Mouse (Mus musculus): ENCODE measurements at regions not wholly inside any gene's neighbourhood (a gene's known extent, or its start where the extent isn't known, plus 50 kb on each side); places are given as distances from the start of the nearest gene placed in this dataset.

DNA sequence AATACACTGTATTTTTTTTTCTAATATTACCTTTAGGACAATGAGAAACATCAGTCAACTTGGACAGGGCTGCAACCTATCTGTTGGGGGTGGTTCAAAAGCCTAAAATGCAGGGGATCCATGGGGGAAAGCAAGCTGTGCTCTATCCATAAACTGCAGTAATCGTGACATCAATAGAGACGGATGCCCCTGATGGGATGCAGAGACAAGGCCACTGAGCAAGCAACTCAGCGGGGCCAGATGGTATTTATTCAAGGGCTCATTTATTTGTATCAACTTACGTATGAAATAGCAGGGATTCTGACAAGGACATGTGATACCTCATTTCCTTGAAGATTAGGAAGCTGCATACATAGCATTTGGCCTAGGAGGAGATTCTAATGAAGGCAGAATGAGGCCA, 673.5 kb upstream of the A1bg start:
- DNase-seq (ENCODE audit: low spot score) = no peak

DNA sequence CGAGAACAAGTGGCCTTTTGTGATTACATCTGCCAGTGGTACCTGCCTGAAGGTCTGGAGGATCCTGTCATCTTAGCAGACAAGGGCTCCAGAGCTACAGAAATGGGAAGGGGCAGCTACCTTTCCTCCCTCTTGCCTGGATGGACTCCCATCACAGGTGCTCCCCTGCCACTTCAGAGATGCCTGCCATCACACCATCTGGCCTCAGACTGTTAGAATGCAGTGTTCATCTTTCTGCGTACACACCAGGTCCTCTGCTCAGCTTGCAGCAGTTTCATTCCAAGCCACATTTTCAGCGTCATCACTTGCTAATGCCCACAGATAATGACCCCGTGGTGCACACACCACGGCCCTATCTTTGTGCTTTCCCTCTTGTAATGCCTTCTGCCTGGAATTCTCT, 666.1 kb upstream of the A1bg start:
- DNase-seq (ENCODE audit: low spot score) = no peak

- no peak for DNase-seq (ENCODE audit: low spot score)
These were observed 659.5 kb upstream of the A1bg start for GRCm38 (mm10) chr15:61582335-61582734.

DNA sequence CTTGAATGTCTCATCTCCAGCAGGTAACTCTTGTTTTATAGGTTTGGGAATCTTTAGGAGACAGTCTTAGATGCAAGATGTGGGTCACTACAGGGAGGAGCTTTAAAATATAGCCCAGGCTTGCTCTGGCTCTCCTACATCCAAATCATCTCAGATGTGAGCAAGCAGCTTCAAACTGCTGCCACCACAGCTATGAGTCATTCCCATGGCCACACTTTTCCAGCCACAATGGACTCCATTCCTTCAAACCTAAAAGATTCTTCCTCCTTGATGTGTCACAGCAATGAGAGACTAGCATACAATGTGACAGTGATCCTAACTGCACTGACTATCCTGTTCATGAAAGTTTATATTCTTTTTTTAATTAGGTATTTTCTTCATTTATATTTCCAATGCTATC, 640.5 kb upstream of the A1bg start:
- no peak for DNase-seq (ENCODE audit: low spot score)

- no peak for DNase-seq (ENCODE audit: low spot score)
These were observed 639.4 kb upstream of the A1bg start for GRCm38 (mm10) chr15:61562252-61562651.

DNA sequence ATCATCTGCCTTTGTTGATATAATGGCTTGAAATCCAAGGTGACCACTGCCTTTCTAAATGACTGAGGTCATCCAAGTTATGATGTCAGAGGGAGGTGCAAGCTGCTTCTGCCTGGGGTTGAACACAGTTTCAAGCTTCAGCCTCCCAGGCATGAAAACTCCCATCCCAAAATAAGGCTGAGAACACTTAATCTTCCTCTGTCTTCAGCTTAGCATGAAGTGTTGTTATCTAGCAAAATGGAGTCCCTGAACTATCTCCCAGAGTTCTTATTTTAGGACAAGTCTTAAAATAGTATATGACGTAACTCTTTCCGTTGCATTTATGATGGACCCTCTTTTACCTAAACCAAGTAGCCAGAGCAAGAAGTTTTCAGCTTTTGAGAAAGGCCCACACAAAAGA, 631.1 kb upstream of the A1bg start:
- no peak for DNase-seq (ENCODE audit: low spot score)

DNA sequence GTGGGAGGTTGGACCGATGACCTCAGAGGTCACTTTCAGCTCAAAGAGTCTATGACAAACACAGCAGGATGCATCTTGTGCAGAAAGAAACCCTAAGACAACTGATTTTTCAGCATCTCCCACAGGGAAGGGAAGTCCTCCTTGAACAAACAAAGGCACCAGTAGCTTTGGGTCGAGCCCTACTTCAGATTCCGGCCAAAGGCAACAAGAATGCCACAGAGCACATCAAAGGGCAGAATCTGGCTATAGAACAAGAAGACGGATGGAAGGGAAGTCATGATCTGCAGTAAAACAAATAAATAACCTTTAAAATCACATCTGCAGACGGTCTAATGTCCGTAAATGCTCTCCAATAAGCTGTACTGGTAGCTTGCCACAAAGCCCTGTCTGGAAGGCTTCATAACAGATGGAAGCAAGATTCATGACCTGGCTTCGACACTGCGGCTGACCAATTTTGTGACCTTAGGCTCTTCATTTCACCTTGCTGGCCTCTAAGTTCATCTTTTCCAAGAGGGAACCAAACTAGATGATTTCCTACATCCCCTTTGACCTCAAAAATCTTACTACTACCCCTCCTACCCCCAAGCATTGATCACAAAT, 630.4 kb upstream of the A1bg start:
- no peak for DNase-seq (ENCODE audit: low spot score)

DNA sequence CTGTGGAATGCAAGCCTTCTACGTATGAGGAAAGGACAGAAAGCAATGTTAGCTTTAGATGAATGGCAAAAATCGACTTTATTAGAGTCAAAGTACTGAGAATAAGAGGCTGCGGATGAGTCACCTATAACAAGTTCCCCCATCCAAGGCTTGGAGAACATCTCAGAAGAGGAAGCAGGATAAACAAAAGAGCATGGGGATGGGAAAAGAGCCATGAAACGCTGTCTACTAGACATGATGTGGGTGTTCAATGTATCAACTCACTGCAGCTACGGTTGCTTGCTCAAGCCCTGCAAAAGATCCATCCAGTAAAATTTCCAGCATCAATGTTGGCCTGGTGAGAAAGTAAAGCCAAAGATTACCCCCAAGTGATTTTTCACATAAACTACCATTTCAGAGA, 628.4 kb upstream of the A1bg start:
- no peak for DNase-seq (ENCODE audit: low spot score)

DNA sequence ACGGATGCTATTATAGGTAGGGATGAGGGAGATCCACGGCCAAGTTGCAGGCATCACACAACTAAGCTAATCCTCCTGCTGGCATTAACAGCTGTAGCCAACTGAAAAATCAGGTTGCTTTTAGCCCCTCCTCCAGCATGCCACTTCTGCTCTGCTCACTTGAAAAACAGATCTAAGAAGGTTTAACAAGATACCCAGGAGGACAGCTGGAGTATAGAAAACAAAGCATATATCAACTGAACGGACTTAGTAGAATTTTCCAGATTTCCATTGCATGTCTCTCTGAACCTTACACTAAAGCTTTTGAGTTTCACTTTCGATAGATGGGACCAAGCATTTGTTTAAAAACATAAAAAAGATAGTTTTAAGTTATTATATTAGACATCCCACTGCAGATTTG, 625.6 kb upstream of the A1bg start:
- no peak for DNase-seq (ENCODE audit: low spot score)

DNA sequence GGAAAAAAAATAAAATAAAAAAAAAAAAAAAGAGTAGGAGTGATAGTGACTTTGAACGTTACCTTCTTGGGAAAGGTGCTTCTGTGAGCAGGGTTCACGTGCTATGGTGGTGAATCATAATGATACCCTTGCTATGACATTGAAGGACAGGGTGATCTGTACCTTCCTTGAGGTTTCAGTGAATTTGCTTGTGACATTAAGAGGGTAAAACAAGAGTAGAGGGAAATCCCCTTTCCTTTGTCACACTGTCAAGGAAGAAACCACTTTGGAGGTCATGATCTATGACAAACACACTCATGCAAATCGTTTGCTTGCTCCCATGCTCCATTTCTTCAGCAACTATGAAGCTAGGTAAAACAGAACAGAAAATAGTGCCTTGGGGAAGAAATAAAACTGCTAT, 623.8 kb upstream of the A1bg start:
- DNase-seq (ENCODE audit: low spot score) = no peak

- no peak for DNase-seq (ENCODE audit: low spot score)
These were observed 621.3 kb upstream of the A1bg start for GRCm38 (mm10) chr15:61544074-61544473.

DNA sequence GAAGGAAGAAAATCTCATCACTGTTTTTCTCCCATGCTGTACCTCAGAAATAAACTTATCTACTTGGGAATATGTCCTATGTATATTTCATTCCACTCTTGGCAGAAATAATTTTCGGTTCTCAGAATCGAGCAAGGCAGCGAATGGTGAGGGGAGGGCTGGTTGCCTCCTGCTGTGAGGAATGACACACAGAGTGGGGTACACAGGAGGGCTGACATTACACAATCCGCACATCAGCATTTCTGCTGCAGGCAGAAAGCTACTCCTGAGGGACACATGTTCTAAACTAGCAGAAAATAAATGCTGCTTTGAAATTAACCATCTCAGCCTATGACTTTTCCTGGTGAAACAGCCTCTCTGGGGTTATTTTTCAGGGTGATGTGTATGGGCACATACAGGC, 618.8 kb upstream of the A1bg start:
- DNase-seq (ENCODE audit: low spot score) = no peak

- DNase-seq (ENCODE audit: low spot score) = no peak
These were observed 618.1 kb upstream of the A1bg start for GRCm38 (mm10) chr15:61540753-61541421.

DNA sequence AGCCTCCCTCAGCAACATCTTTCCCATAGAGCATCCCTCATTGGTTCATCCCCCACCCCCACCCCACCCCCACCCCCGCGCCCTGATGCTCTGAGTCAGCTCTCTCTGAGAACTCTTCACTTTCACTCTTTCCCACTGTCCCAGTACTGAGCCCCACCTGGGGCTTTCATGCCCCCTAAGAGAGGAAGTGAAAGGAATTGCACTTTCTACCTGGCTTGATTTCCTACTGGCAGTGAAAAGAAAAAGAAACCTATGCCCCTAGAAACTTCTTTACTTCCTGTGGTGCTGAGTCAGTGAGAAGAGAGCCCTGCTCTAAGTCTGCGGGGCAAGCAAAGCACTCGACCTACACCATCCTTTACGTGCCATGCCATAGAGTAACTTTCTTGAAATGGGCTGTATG, 616.1 kb upstream of the A1bg start:
- DNase-seq (ENCODE audit: low spot score) = no peak

GRCm38 (mm10) chr15:61538169-61538755, 615.5 kb upstream of the A1bg start:
- DNase-seq (ENCODE audit: low spot score) = no peak

DNA sequence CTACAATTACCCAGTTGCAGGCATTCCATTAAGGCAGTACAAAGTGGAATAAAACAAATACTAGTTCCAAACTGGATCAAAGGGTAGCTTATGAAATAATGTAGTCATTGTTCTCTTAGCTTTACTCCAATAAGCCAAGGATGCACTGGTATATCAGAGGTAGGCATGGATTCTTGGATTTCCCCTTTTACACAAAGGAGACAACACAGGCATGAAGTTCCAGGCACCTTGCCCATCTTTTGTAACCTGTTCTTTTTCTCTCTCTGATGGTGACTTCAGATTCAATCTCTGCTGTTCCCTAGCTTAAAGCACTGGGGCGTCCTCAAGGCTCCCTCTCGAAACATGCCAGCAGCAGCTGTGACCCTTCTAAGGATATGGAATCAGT, 613.5 kb upstream of the A1bg start:
- DNase-seq (ENCODE audit: low spot score) = no peak

DNA sequence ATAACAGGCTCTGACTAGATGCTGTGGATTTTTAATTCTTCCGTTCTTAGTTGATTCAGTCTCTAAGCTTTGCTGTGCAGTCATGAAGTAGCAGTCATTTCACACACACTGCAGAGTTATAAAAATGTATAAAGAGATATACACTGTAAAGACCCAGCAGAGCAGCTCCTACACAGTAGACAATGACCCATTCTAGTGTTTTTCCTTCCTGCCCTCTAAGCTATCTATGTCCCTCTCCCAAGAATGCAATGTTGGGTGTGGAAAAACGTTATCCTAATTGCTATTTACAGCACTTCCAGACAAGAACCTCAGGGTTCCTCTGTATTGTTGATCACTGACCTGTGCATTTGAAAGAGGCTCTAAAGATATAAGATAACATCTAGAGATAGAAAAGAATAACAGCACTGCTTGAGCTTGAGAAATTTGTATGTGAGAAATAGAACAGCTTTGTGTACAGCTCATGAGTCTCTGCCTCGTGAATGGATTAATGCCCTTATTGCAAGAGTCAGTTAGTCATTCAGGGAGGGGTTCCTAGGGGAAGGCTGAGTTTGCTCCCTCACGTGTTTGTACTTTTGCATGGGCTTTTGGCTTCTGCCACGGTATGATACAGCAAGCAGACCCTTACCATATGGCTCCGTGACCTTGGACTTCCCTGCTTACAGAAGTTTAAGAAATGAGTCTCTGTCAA, 613.0 kb upstream of the A1bg start:
- no peak for DNase-seq (ENCODE audit: low spot score)

DNA sequence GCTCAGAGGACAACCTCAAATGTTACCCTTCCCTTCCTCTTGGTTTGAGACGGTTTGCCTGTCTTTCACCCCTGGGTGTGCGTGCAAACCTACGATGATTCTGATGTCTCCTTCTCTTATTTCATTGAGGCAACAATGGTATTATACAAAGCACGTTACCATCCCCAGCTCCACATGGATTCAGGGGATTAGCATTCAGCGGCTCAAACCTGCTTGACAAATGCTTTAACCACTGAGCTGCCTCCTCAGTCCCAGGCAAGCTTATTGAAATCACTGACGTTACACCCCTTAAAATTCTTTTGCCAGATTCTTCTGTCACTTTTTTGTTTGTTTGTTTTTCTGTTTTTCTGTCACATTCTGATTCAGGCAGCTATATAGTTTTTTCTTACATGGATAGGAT, 612.4 kb upstream of the A1bg start:
- no peak for DNase-seq (ENCODE audit: low spot score)

- no peak for DNase-seq (ENCODE audit: low spot score)
These were observed 610.0 kb upstream of the A1bg start for GRCm38 (mm10) chr15:61532808-61533207.

GRCm38 (mm10) chr15:61532040-61532439, 609.2 kb upstream of the A1bg start:
- no peak for DNase-seq (ENCODE audit: low spot score)

DNA sequence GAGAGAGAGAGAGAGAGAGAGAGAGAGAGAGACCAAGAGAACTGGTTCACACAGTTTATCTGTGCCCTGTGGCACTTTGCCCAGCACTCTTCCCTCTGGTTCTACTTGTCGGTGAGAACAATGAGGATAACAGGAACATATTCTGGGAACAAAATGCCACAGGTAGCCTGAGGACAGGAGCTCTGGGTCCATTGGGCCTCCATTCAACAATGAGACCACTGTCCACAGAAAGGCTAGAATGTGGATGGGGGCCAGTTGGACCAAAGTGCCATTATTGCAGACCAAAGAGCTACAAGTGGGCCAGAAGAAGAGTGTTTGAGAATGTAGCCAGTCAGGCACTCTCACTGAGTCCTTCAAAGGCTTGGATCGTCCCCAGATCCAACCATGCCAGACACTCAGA, 600.2 kb upstream of the A1bg start:
- DNase-seq (ENCODE audit: low spot score) = no peak

- no peak for DNase-seq (ENCODE audit: low spot score)
These were observed 594.5 kb upstream of the A1bg start for GRCm38 (mm10) chr15:61517265-61517664.

GRCm38 (mm10) chr15:61514324-61514723, 591.5 kb upstream of the A1bg start:
- no peak for DNase-seq (ENCODE audit: low spot score)
